Mouse (Mus musculus) limb, embryonic 11.5 days (tissue): ENCODE measurements at regions not wholly inside any gene's neighbourhood (a gene's known extent, or its start where the extent isn't known, plus 50 kb on each side); places are given as distances from the start of the nearest gene placed in this dataset.

Experiments
- ATAC-seq: fragments of 200-750 bp; cut with Nextera tagmentation; 2 replicates; pipeline ENCODE4 v1.8.0; 2017; ENCODE audit warnings: low read depth; ENCODE audit not compliant: insufficient number of reproducible peaks, low FRiP score, low TSS enrichment
- DNase-seq: peaks from one replicate; pipeline ENCODE4 v3.0.0-alpha.2; 2015; ENCODE audit warnings: low spot score
- H3K27ac ChIP-seq: fragments of 300-500 bp; sonication (generic); replicated peaks from 2 replicates; pipeline ENCODE4 v1.5.1; 2014; ENCODE audit warnings: low read depth, mild to moderate bottlenecking, low read length
- H3K27me3 ChIP-seq: fragments of 300-500 bp; sonication (generic); 2 replicates; pipeline ENCODE4 v1.6.1; 2014; ENCODE audit warnings: mild to moderate bottlenecking, low read length, mixed read lengths; ENCODE audit not compliant: control insufficient read depth, insufficient read depth
- H3K36me3 ChIP-seq: fragments of 300-500 bp; sonication (generic); 2 replicates; pipeline ENCODE4 v1.6.1; 2014; ENCODE audit warnings: mild to moderate bottlenecking, low read length, moderate library complexity, mixed read lengths; ENCODE audit not compliant: control insufficient read depth, insufficient read depth
- H3K4me1 ChIP-seq: fragments of 300-500 bp; sonication (generic); 2 replicates; pipeline ENCODE4 v1.6.1; 2014; ENCODE audit warnings: low read length, mixed read lengths; ENCODE audit not compliant: control insufficient read depth, insufficient read depth
- H3K4me2 ChIP-seq: fragments of 300-500 bp; sonication (generic); 2 replicates; pipeline ENCODE4 v1.6.1; 2014; ENCODE audit warnings: low read depth, mild to moderate bottlenecking, moderate library complexity; ENCODE audit not compliant: severe bottlenecking
- H3K4me3 ChIP-seq: fragments of 300-500 bp; sonication (generic); 2 replicates; pipeline ENCODE4 v1.5.1; 2014; ENCODE audit warnings: low read depth, low read length
- H3K9ac ChIP-seq: fragments of 300-500 bp; sonication (generic); 2 replicates; pipeline ENCODE4 v1.6.1; 2014; ENCODE audit warnings: mild to moderate bottlenecking, low read length
- H3K9me3 ChIP-seq: fragments of 300-500 bp; sonication (generic); 2 replicates; pipeline ENCODE4 v1.6.1; 2016; ENCODE audit warnings: low read length; ENCODE audit not compliant: control insufficient read depth
- WGBS: fragments of 180-500 bp; shearing (Covaris S2); extraction: QIAGEN DNeasy Blood & Tissue Kit; methylation state at CpG from one replicate; pipeline ENCODE4 v1.1.7; 2014; 5-methylcytosine and 5-hydroxymethylcytosine counted together

GRCm38 (mm10) chr8:113554700-113555455, 80.5 kb upstream of the Mon1b start:
- Histone ChIP-seq H3K27me3 (no peaks in the 10 kb centered on the region), H3K9me3 (no peaks in the 10 kb centered on the region), H3K36me3 (no peaks in the 10 kb centered on the region), H3K9ac (no peak overlapping the region), H3K4me1 (no peaks in the 10 kb centered on the region), H3K4me3 (no peak overlapping the region), H3K27ac (no peak overlapping the region), H3K4me2 (no peak overlapping the region)
- DNase-seq: no peak
- ATAC-seq: no peak
- 60% methylated on average over 12 of the region's 12 CpGs for WGBS

- H3K9me3 ChIP-seq: no peaks in the 10 kb centered on the region
- H3K4me3 ChIP-seq: no peak overlapping the region
- no peak overlapping the region for H3K9ac ChIP-seq
- 86% methylated on average over 5 of the region's 5 CpGs for WGBS
- no peaks in the 10 kb centered on the region for H3K27me3 ChIP-seq
- H3K27ac ChIP-seq: no peak overlapping the region
- DNase-seq (no peak), ATAC-seq (no peak)
- no peaks in the 10 kb centered on the region for H3K36me3 ChIP-seq
- no peaks in the 10 kb centered on the region for H3K4me1 ChIP-seq
- H3K4me2 ChIP-seq: no peak overlapping the region
Observed at GRCm38 (mm10) chr8:113556994-113557393, 78.4 kb upstream of the Mon1b start.

GRCm38 (mm10) chr8:113581098-113581497, 54.3 kb upstream of the Mon1b start:
- no peak for ATAC-seq
- Histone ChIP-seq H3K9me3 (no peaks in the 10 kb centered on the region), H3K27ac (no peak overlapping the region), H3K27me3 (no peaks in the 10 kb centered on the region), H3K4me2 (no peak overlapping the region), H3K36me3 (no peaks in the 10 kb centered on the region), H3K9ac (no peak overlapping the region), H3K4me1 (peaks cover 5% of the 10 kb centered on the region; the same call in 1 of the 2 replicates), H3K4me3 (no peak overlapping the region)
- 33% methylated on average over 10 of the region's 10 CpGs for WGBS
- DNase-seq: peak; percentile 22

- no peak overlapping the region for H3K4me2 ChIP-seq
- no peak overlapping the region for H3K4me3 ChIP-seq
Observed at GRCm38 (mm10) chr8:113581704-113582103, 53.7 kb upstream of the Mon1b start.

GRCm38 (mm10) chr8:113582180-113582975, 53.0 kb upstream of the Mon1b start:
- no peak overlapping the region for H3K4me3 ChIP-seq
- H3K4me2 ChIP-seq: no peak overlapping the region
- DNase-seq (peak; percentile 72), ATAC-seq (peak; percentile 36)
- H3K27ac ChIP-seq: no peak overlapping the region
- no peaks in the 10 kb centered on the region for H3K9me3 ChIP-seq
- H3K27me3 ChIP-seq: no peaks in the 10 kb centered on the region
- peaks cover 5% of the 10 kb centered on the region; the same call in 1 of the 2 replicates for H3K4me1 ChIP-seq
- 21% methylated on average over 16 of the region's 16 CpGs for WGBS
- no peak overlapping the region for H3K9ac ChIP-seq
- H3K36me3 ChIP-seq: no peaks in the 10 kb centered on the region

More at GRCm38 (mm10) chr8:113581704-113582103, 53.7 kb upstream of the Mon1b start:
- H3K4me1 ChIP-seq: peaks cover 5% of the 10 kb centered on the region; the same call in 1 of the 2 replicates
- DNase-seq (peak; percentile 23), ATAC-seq (peak; percentile 40; the same call in 1 of the 2 replicates)
- H3K9me3 ChIP-seq: no peaks in the 10 kb centered on the region
- 7% methylated on average over 12 of the region's 12 CpGs for WGBS
- no peak overlapping the region for H3K9ac ChIP-seq
- H3K27me3 ChIP-seq: no peaks in the 10 kb centered on the region
- H3K27ac ChIP-seq: no peak overlapping the region
- no peaks in the 10 kb centered on the region for H3K36me3 ChIP-seq

GRCm38 (mm10) chr8:113583801-113584200, 51.6 kb upstream of the Mon1b start:
- no peak overlapping the region for H3K4me3 ChIP-seq
- H3K4me1 ChIP-seq: peaks cover 5% of the 10 kb centered on the region; the same call in 1 of the 2 replicates
- no peak overlapping the region for H3K4me2 ChIP-seq
- H3K27ac ChIP-seq: no peak overlapping the region
- 75% methylated on average over 10 of the region's 10 CpGs for WGBS
- ATAC-seq: no peak
- H3K9ac ChIP-seq: no peak overlapping the region
- H3K36me3 ChIP-seq: no peaks in the 10 kb centered on the region
- no peaks in the 10 kb centered on the region for H3K27me3 ChIP-seq
- no peaks in the 10 kb centered on the region for H3K9me3 ChIP-seq
- DNase-seq: no peak
